Mouse (Mus musculus) MEL (cell line): ENCODE results near the gene Rbpms2. TPM values are rescaled to one million over a fixed set of nuclear protein-coding genes. Genes with fewer than 3 reads are reported as not detected.

ENCODE experiments used
- DNase-seq: peaks from one replicate; pipeline ENCODE4 v3.0.0; 2011; ENCODE audit warnings: low read depth, low spot score
- H3K27ac ChIP-seq: 2 replicates; pipeline ENCODE4 v1.5.1; 2012; ENCODE audit warnings: low read depth, mild to moderate bottlenecking, control low read depth, low read length, moderate library complexity; ENCODE audit not compliant: control insufficient read depth
- H3K27me3 ChIP-seq, 2 experiments: fragments of 150-350 bp in 1 of 2; sonication (generic) in 1 of 2; 2 replicates each; pipeline ENCODE4 v1.6.1; 2012; ENCODE audit warnings: low read length in 2 of 2, mild to moderate bottlenecking in 2 of 2, improper control_type of control experiment in 1 of 2, moderate library complexity in 1 of 2; ENCODE audit not compliant: insufficient read depth in 2 of 2, control insufficient read depth in 1 of 2
- H3K36me3 ChIP-seq, 2 experiments: 2 replicates each; pipeline ENCODE4 v1.6.1; 2012 to 2014; ENCODE audit warnings: low read length in 2 of 2, improper control_type of control experiment in 1 of 2, inconsistent platforms in 1 of 2, mild to moderate bottlenecking in 1 of 2; ENCODE audit not compliant: insufficient read depth in 2 of 2, control insufficient read depth in 1 of 2
- H3K4me1 ChIP-seq, 2 experiments: fragments of 150-350 bp in 1 of 2; sonication (generic) in 1 of 2; 2 replicates each; pipeline ENCODE4 v1.6.1; 2012; ENCODE audit warnings: low read length in 2 of 2, improper control_type of control experiment in 1 of 2, mild to moderate bottlenecking in 1 of 2; ENCODE audit not compliant: insufficient read depth in 2 of 2, control insufficient read depth in 1 of 2
- H3K4me3 ChIP-seq, 2 experiments: fragments of 150-350 bp in 1 of 2; sonication (generic) in 1 of 2; 2 replicates each; pipeline ENCODE4 v1.5.1; 2012; ENCODE audit warnings: low read depth in 2 of 2, low read length in 2 of 2, mild to moderate bottlenecking in 2 of 2, moderate library complexity in 2 of 2, control low read depth in 1 of 2, improper control_type of control experiment in 1 of 2; ENCODE audit not compliant: control insufficient read depth in 1 of 2, insufficient read depth in 1 of 2
- H3K79me2 ChIP-seq: 2 replicates; pipeline ENCODE4 v1.6.1; 2012; ENCODE audit warnings: mild to moderate bottlenecking, low read length, moderate library complexity; ENCODE audit not compliant: control insufficient read depth, poor library complexity, insufficient read depth
- H3K9ac ChIP-seq: 2 replicates; pipeline ENCODE4 v1.6.1; 2012; ENCODE audit warnings: low read depth, mild to moderate bottlenecking, control low read depth, low read length, moderate library complexity; ENCODE audit not compliant: control insufficient read depth, poor library complexity, severe bottlenecking
- H3K9me3 ChIP-seq: fragments of 150-350 bp; sonication (generic); replicated peaks from 2 replicates; pipeline ENCODE4 v1.6.1; 2012; ENCODE audit warnings: mild to moderate bottlenecking, low read length, improper control_type of control experiment, moderate library complexity; ENCODE audit not compliant: insufficient read depth
- CHD1 ChIP-seq: IDR thresholded peaks from 2 replicates; pipeline ENCODE4 v1.6.1; 2012; ENCODE audit warnings: low read depth, mild to moderate bottlenecking, inconsistent platforms, low read length, improper control_type of control experiment
- E2F4 ChIP-seq: IDR thresholded peaks from 2 replicates; pipeline ENCODE4 v1.6.1; 2011; ENCODE audit warnings: low read depth, low read length, improper control_type of control experiment, borderline replicate concordance
- ELF1 ChIP-seq: IDR thresholded peaks from 2 replicates; pipeline ENCODE4 v1.6.1; 2014; ENCODE audit warnings: low read depth, mild to moderate bottlenecking, inconsistent platforms, low read length, improper control_type of control experiment, moderate library complexity
- ETS1 ChIP-seq: IDR thresholded peaks from 2 replicates; pipeline ENCODE4 v1.6.1; 2012; ENCODE audit warnings: low read depth, mild to moderate bottlenecking, inconsistent platforms, low read length, improper control_type of control experiment, moderate library complexity
- KAT2A ChIP-seq: conservative IDR thresholded peaks from 2 replicates; pipeline ENCODE4 v1.6.1; 2012; ENCODE audit warnings: low read depth, low read length, improper control_type of control experiment, inconsistent platforms
- MAFK ChIP-seq: IDR thresholded peaks from 2 replicates; pipeline ENCODE4 v1.6.1; 2011; ENCODE audit warnings: low read depth, mild to moderate bottlenecking, low read length, improper control_type of control experiment, borderline replicate concordance
- MAX ChIP-seq: IDR thresholded peaks from 2 replicates; pipeline ENCODE4 v1.6.1; 2011; ENCODE audit warnings: low read length, improper control_type of control experiment
- MEF2A ChIP-seq: IDR thresholded peaks from 2 replicates; pipeline ENCODE4 v1.6.1; 2014; ENCODE audit warnings: low read depth, mild to moderate bottlenecking, inconsistent platforms, low read length, improper control_type of control experiment; ENCODE audit not compliant: poor library complexity, insufficient replicate concordance, severe bottlenecking; ENCODE audit errors: extremely low read depth
- MXI1 ChIP-seq: IDR thresholded peaks from 2 replicates; pipeline ENCODE4 v1.6.1; 2011; ENCODE audit warnings: mild to moderate bottlenecking, low read depth, low read length, improper control_type of control experiment
- MYB ChIP-seq: IDR thresholded peaks from 2 replicates; pipeline ENCODE4 v1.6.1; 2011; ENCODE audit warnings: mild to moderate bottlenecking, low read depth, low read length, improper control_type of control experiment
- NRF1 ChIP-seq: IDR thresholded peaks from 2 replicates; pipeline ENCODE4 v1.6.1; 2014; ENCODE audit warnings: low read depth, mild to moderate bottlenecking, inconsistent platforms, low read length, improper control_type of control experiment, moderate library complexity; ENCODE audit not compliant: poor library complexity, insufficient read depth, severe bottlenecking
- POLR2AphosphoS5 ChIP-seq: IDR thresholded peaks from 2 replicates; pipeline ENCODE4 v1.6.1; 2012; ENCODE audit warnings: low read depth, borderline replicate concordance, mild to moderate bottlenecking, inconsistent platforms, low read length, moderate library complexity, mixed read lengths
- RAD21 ChIP-seq: IDR thresholded peaks from 2 replicates; pipeline ENCODE4 v1.6.1; 2011; ENCODE audit warnings: mild to moderate bottlenecking, low read depth, low read length, improper control_type of control experiment
- SIN3A ChIP-seq: IDR thresholded peaks from 2 replicates; pipeline ENCODE4 v1.6.1; 2012; ENCODE audit warnings: low read length, improper control_type of control experiment, inconsistent platforms
- SMC3 ChIP-seq: IDR thresholded peaks from 2 replicates; pipeline ENCODE4 v1.6.1; 2011; ENCODE audit warnings: low read depth, low read length, improper control_type of control experiment
- TAL1 ChIP-seq: IDR thresholded peaks from 2 replicates; pipeline ENCODE4 v1.6.1; 2012; ENCODE audit warnings: mild to moderate bottlenecking, inconsistent platforms, low read length, moderate library complexity, mixed read lengths
- UBTF ChIP-seq: IDR thresholded peaks from 2 replicates; pipeline ENCODE4 v1.6.1; 2012; ENCODE audit warnings: low read depth, mild to moderate bottlenecking, inconsistent platforms, low read length, improper control_type of control experiment, moderate library complexity, borderline replicate concordance; ENCODE audit not compliant: insufficient read depth
- USF1 ChIP-seq: IDR thresholded peaks from 2 replicates; pipeline ENCODE4 v1.6.1; 2014; ENCODE audit warnings: low read depth, mild to moderate bottlenecking, inconsistent platforms, low read length, improper control_type of control experiment, moderate library complexity
- USF2 ChIP-seq, 2 experiments: IDR thresholded peaks; 2 replicates each; pipeline ENCODE4 v1.6.1; 2011 to 2012; ENCODE audit warnings: improper control_type of control experiment in 2 of 2, low read length in 2 of 2, borderline replicate concordance in 1 of 2, inconsistent platforms in 1 of 2, low read depth in 1 of 2, mild to moderate bottlenecking in 1 of 2; ENCODE audit not compliant: insufficient read depth in 1 of 2
- ZKSCAN1 ChIP-seq: IDR thresholded peaks from 2 replicates; pipeline ENCODE4 v1.6.1; 2012; ENCODE audit warnings: low read depth, mild to moderate bottlenecking, inconsistent platforms, low read length, improper control_type of control experiment, moderate library complexity
- polyA plus RNA-seq, 2 experiments: library from polyadenylated mRNA; stranded (reverse) in 1 of 2; unstranded in 1 of 2; fragments of >175 nt in 1 of 2; fragments of >200 nt in 1 of 2; gene quantifications; 2 replicates each; pipeline versions ENCODE4 v1.2.1 to v1.2.4; 2012; ENCODE audit warnings: low replicate concordance in 2 of 2, low read depth in 1 of 2; ENCODE audit not compliant: insufficient read length in 2 of 2, insufficient read depth in 1 of 2, missing spikeins in 1 of 2
- total RNA-seq: library from RNA; depleted of rRNA; stranded (reverse); fragments of 300-350 nt; gene quantifications from 2 replicates; pipeline ENCODE4 v1.2.3, GENCODE M21; 2012; rRNA removed

Gene Rbpms2
- total and polyA plus RNA-seq, 3 experiments: 0.22 TPM; not detected in 2

- Histone ChIP-seq H3K27ac (no peak overlapping the region), H3K9ac (no peak overlapping the region), H3K27me3 (no peaks in the 10 kb centered on the region), H3K9me3 (no peaks in the 10 kb centered on the region), H3K36me3 (peaks cover 5% of the 10 kb centered on the region in 2 experiments; a peak in 3 of 4 replicates), H3K4me1 (peaks cover 2 to 5% of the 10 kb centered on the region in 2 experiments; a peak in 2 of 4 replicates), H3K79me2 (no peaks in the 10 kb centered on the region)
- no peak for TF ChIP-seq SMC3
- TF ChIP-seq ETS1: no peak
- no peak for TF ChIP-seq CHD1
- TF ChIP-seq SIN3A: no peak
- TF ChIP-seq USF2 (IDR thresholded peaks at IDR 0.05; ENCODE audit: borderline replicate concordance in 1 of 2, insufficient read depth in 1 of 2, low read depth in 1 of 2, low read length in 2 of 2): no peak
- TF ChIP-seq UBTF: no peak
- no peak for TF ChIP-seq RAD21
- TF ChIP-seq MAFK: no peak
- no peak for TF ChIP-seq E2F4
- no peak for TF ChIP-seq POLR2AphosphoS5
- TF ChIP-seq ZKSCAN1: no peak
- no peak for TF ChIP-seq NRF1
- no peak for TF ChIP-seq MXI1
- TF ChIP-seq, all 39 proteins: peak for 0
- H3K4me3 ChIP-seq: no peak overlapping the region
- DNase-seq: no peak
These were observed 73.8 kb downstream of the Rbpms2 start for GRCm38 (mm10) chr9:65703241-65703640.

GRCm38 (mm10) chr9:65703926-65704595 lies 74.6 kb downstream of the Rbpms2 start:
- TF ChIP-seq MAFK: no peak
- no peak for TF ChIP-seq USF2 (IDR thresholded peaks at IDR 0.05; ENCODE audit: borderline replicate concordance in 1 of 2, insufficient read depth in 1 of 2, low read depth in 1 of 2, low read length in 2 of 2)
- no peak for TF ChIP-seq MEF2A
- TF ChIP-seq TAL1: no peak
- no peak for TF ChIP-seq KAT2A
- no peak for TF ChIP-seq USF1
- TF ChIP-seq CHD1: no peak
- TF ChIP-seq RAD21: no peak
- TF ChIP-seq ELF1: no peak
- TF ChIP-seq MYB: no peak
- TF ChIP-seq MAX: no peak
- H3K4me1 ChIP-seq: peaks cover 2 to 5% of the 10 kb centered on the region in 2 experiments; a peak in 2 of 4 replicates
- peaks cover 5% of the 10 kb centered on the region in 2 experiments; a peak in 3 of 4 replicates for H3K36me3 ChIP-seq

More at GRCm38 (mm10) chr9:65703926-65704595, 74.6 kb downstream of the Rbpms2 start:
- no peaks in the 10 kb centered on the region for H3K79me2 ChIP-seq
- H3K27me3 ChIP-seq: no peaks in the 10 kb centered on the region
- H3K27ac ChIP-seq: no peak overlapping the region
- H3K9me3 ChIP-seq: no peaks in the 10 kb centered on the region
- no peak overlapping the region for H3K9ac ChIP-seq
- no peak overlapping the region for H3K4me3 ChIP-seq
- no peak for DNase-seq

Other genes with a start within 250 kb of the Rbpms2 start
- gene Kbtbd13, start 238.0 kb upstream of the Rbpms2 start, total RNA-seq: not detected in 2 replicates
- gene Kbtbd13, start 238.0 kb upstream of the Rbpms2 start, polyA plus RNA-seq: not detected
- 0.10 and 0.12 TPM in 2 replicates for gene Rasl12, start 231.1 kb upstream of the Rbpms2 start, total RNA-seq
- gene Rasl12, start 231.1 kb upstream of the Rbpms2 start, polyA plus RNA-seq: under 1 TPM in 1 of 2 experiments, not detected in 1; 0.19 TPM
- gene Slc51b, start 206.7 kb upstream of the Rbpms2 start, total RNA-seq: not detected in 2 replicates
- not detected for gene Slc51b, start 206.7 kb upstream of the Rbpms2 start, polyA plus RNA-seq
- 10.6 and 10.9 TPM in 2 replicates for gene Mtfmt, start 193.9 kb upstream of the Rbpms2 start, total RNA-seq
- gene Mtfmt, start 193.9 kb upstream of the Rbpms2 start, polyA plus RNA-seq: 10 to 100 TPM in 1 of 2 experiments, not detected in 1; 14.2 TPM
- gene Spg21, start 168.7 kb upstream of the Rbpms2 start, total RNA-seq: 21.7 and 22.7 TPM in 2 replicates
- 10 to 100 TPM in 1 of 2 experiments, not detected in 1; 25.9 TPM for gene Spg21, start 168.7 kb upstream of the Rbpms2 start, polyA plus RNA-seq
- gene Ankdd1a, start 109.5 kb upstream of the Rbpms2 start, total RNA-seq: not detected in 2 replicates
- gene Ankdd1a, start 109.5 kb upstream of the Rbpms2 start, polyA plus RNA-seq: under 1 TPM in 1 of 2 experiments, not detected in 1; 0.06 TPM
- 7.6 and 8.6 TPM in 2 replicates for gene Plekho2, start 49.6 kb upstream of the Rbpms2 start, total RNA-seq
- gene Plekho2, start 49.6 kb upstream of the Rbpms2 start, polyA plus RNA-seq: 10 to 100 TPM in 1 of 2 experiments, not detected in 1; 12.9 TPM
- 15.5 and 22.5 TPM in 2 replicates for gene Pif1, start 42.5 kb upstream of the Rbpms2 start, total RNA-seq
- 10 to 100 TPM in 1 of 2 experiments, not detected in 1; 14.9 TPM for gene Pif1, start 42.5 kb upstream of the Rbpms2 start, polyA plus RNA-seq
- gene Oaz2, start 38.4 kb downstream of the Rbpms2 start, total RNA-seq: 16.4 and 18.1 TPM in 2 replicates
- gene Oaz2, start 38.4 kb downstream of the Rbpms2 start, polyA plus RNA-seq: 10 to 100 TPM in 1 of 2 experiments, not detected in 1; 34.6 TPM
- gene Zfp609, start 197.9 kb downstream of the Rbpms2 start, total RNA-seq: 2.9 and 3.6 TPM in 2 replicates
- 10 to 100 TPM in 1 of 2 experiments, not detected in 1; 26.5 TPM for gene Zfp609, start 197.9 kb downstream of the Rbpms2 start, polyA plus RNA-seq